Mouse (Mus musculus) left cerebral cortex, adult 18-20 months (tissue): ENCODE measurements around the gene Olfr1329. TPM values are rescaled to one million over a fixed set of nuclear protein-coding genes. Genes with fewer than 3 reads are reported as not detected.
"Not testable (repeated sequence)": the region's sequence is repeated elsewhere in the genome, so short reads cannot be mapped to it uniquely, and the experiment has no call there.

ENCODE experiments used
- DNase-seq, 2 experiments: peaks; one replicate each; pipeline ENCODE4 v3.0.0; 2021 to 2022; ENCODE audit warnings: low spot score in 2 of 2, mixed read lengths in 1 of 2
- long read RNA-seq, 2 experiments: library from polyadenylated mRNA; stranded (forward); transcript quantifications; one replicate each; pipeline ENCODE4 v2.0.0; 2021
- total RNA-seq, 2 experiments: library from RNA; stranded (reverse); gene quantifications; 2 replicates each; pipeline ENCODE4 v1.2.3; 2021

The Olfr1329 gene
- not detected for total RNA-seq
- long read RNA-seq, experiment 1 = 0 reads
- long read RNA-seq, experiment 2 = 0 reads

- DNase-seq = not testable (repeated sequence)
Measured at GRCm38 (mm10) chr4:118917365-118917764, at the start of gene Olfr1329. Olfr1329 (minus strand) TSS chr4:118917465.

DNA sequence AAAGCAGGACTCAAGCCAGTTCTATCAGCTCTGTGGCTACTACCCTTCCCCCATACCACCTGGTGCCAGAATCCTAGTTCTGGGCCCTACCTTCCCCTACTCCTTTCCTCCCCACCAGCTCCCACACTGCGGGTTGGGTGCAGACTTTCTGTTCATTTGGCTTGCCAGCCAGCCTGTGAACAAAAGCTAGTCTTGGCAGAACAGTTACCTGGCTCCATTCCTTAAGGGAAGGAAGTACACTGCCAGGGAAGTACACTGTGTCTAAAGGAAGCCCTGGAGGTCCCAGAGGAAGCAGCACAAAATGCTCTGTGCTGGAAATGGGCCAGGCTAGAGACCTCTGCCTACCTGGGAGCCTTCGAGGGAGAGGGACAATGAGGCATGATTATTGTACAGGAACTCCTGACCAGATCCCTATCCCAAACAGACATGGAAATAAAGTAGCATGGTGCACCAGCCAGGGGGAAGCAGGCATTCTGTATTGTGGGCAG is 43.9 kb upstream of the Olfr1329 start, which contains the start of gene Lao1:
Gene Lao1, plus strand, starts transcription at position 438 of the 488 bp plus-strand sequence.
- DNase-seq = peak; percentile 2 to 15

DNA sequence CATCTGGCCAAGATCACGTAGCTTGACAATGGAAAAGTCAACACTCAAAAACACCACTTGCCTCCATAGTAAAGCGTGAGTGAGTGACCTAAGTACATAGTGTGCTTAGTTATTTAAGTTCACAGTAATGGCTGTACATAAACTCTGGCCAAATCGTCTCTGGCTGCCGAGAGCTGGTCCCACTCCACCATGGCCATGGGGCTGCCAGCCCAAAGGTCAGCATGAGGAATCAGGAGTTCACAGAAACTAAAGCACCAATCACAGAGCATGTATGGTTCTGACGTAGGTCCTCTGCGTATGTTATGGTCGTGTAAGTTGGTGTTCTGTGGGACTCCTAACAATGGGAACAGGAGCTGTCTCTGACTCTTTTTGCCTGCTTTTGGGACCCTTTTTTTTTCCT is 41.5 kb upstream of the Olfr1329 start:
- DNase-seq = no peak

DNA sequence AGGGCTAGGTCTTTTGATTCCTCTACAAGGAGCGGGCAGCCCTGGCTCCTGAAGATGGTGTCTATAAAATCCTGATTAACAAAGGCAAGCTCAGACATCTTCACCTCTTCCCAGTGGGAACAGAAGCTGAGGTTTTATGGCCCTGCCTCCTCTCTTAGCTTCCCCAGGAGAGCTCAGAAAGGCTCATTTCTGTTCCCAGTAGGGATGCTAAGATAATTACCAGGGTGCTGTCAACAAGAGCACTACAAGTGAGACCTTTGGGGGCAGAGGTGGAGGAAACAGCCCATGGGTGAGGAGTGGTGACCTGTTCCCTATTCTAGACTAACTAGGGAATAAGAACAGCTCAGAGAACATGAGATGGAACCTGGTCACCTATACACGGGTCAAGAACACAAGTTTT is 21.2 kb upstream of the Olfr1329 start, which contains the start of gene Olfr1328:
Gene Olfr1328, minus strand, starts transcription at position 101 of the 400 bp plus-strand sequence.
- DNase-seq = no peak

DNA sequence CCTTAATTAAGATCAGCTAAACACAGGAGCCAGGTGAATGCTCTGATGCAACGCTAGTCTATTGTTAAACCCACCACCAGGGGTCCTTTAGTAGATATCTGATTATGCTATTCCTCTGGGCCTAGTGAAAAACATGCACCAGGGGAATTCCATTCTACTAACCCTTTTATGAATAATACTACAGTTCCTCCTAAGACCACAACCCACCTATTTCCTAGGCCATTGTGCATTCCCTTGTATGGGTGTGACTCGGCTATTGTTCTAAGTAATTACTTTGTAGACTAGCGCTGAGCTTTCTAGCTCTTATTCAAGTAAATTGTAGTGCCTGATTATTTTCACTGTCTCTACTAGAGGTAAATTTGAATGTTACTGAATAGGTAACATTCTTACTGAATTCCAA is 14.1 kb upstream of the Olfr1329 start:
- DNase-seq = not testable (repeated sequence)

DNA sequence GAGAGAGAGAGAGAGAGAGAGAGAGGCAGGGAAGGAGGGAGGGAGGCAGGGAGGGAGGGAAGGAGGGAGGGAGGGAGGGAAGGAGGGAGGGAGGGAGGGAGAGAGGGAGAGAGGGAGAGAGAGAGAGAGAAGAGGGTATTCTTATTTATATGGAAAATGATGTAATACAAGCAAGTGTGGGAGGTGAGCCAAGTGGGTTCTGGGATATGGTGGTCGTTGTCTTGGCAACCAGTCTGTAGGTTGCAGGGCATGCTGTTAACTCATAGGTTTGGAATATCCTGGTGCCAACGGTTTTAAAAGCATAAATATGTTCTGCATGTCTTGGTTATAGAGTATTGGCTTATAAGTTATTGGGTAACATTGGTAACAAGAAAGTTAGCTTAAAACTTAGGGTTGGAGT is 15.3 kb downstream of the Olfr1329 start:
- DNase-seq = no peak

GRCm38 (mm10) chr4:118888297-118888696 is 29.0 kb downstream of the Olfr1329 start, which contains the start of gene Olfr1330:
Olfr1330 (plus strand) TSS chr4:118888597.
- no peak for DNase-seq

- DNase-seq = no peak
Measured at GRCm38 (mm10) chr4:118867566-118867965, 49.7 kb downstream of the Olfr1329 start.

Other genes with a start within 250 kb of the Olfr1329 start
- gene Olfr1342, start 224.7 kb downstream of the Olfr1329 start, total RNA-seq = not detected
- not detected for gene Olfr1341, start 213.9 kb downstream of the Olfr1329 start, total RNA-seq
- gene Olfr1340, start 197.3 kb downstream of the Olfr1329 start, total RNA-seq = not detected
- gene Olfr1339, start 185.3 kb downstream of the Olfr1329 start, total RNA-seq = not detected
- not detected for gene Olfr1338, start 158.7 kb downstream of the Olfr1329 start, total RNA-seq
- gene Olfr1337, start 134.9 kb downstream of the Olfr1329 start, total RNA-seq = not detected
- not detected for gene Olfr1335, start 107.5 kb downstream of the Olfr1329 start, total RNA-seq
- not detected for gene Olfr1333, start 81.2 kb downstream of the Olfr1329 start, total RNA-seq
- not detected for gene Olfr1331, start 52.8 kb downstream of the Olfr1329 start, total RNA-seq
- gene Olfr1330, start 28.9 kb downstream of the Olfr1329 start, total RNA-seq = not detected
- gene Olfr1328, start 21.1 kb upstream of the Olfr1329 start, total RNA-seq = not detected
- not detected for gene Lao1, start 44.1 kb upstream of the Olfr1329 start, total RNA-seq
- 10 to 100 TPM; 75.2 to 91.1 TPM for gene Slc2a1, start 191.2 kb upstream of the Olfr1329 start, total RNA-seq